Mouse (Mus musculus): ENCODE data around the gene Ccdc28b.

The Ccdc28b gene

GRCm38 (mm10) chr4:129622803-129623535, 778 bp downstream of the Ccdc28b start:
- no peak for DNase-seq

- no peak for DNase-seq
Observed at GRCm38 (mm10) chr4:129622120-129622802, 1.5 kb downstream of the Ccdc28b start.

DNA sequence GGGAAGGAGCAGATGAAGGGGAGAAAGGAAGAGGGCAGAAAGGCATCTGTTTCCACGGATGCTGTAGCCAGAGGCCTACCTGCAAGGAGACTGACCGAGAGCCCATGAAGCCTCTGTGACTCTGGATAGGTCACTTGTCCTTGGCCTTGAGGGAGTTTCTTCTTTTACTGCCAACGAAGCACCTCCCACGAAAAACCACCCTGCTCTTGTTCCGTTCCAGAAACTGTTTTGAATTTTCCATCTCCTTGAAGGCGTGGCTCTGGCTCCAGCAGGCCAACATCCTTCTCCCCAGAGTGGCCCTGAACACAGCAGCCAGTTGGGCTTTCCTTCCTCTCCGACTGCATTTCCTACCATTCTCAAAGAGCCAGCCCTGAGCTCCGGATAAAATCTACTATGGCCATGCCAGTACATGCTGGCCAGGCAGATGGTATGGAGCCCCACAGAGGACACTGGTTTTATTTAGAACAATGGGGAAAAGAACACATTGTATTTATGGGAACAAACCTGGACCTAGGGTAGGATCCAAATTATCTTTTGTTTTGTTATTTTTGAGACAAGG, 2.4 kb downstream of the Ccdc28b start:
- no peak for DNase-seq

GRCm38 (mm10) chr4:129620419-129621282, 3.1 kb downstream of the Ccdc28b start:
- DNase-seq, result no peak

- DNase-seq, result peak; percentile 96
Observed at GRCm38 (mm10) chr4:129618786-129619691, 4.7 kb downstream of the Ccdc28b start, which contains the start of gene Iqcc. Gene Iqcc, minus strand, starts transcription at chr4:129619099.

- DNase-seq, result no peak
Observed at GRCm38 (mm10) chr4:129618031-129618430, 5.7 kb downstream of the Ccdc28b start.

DNA sequence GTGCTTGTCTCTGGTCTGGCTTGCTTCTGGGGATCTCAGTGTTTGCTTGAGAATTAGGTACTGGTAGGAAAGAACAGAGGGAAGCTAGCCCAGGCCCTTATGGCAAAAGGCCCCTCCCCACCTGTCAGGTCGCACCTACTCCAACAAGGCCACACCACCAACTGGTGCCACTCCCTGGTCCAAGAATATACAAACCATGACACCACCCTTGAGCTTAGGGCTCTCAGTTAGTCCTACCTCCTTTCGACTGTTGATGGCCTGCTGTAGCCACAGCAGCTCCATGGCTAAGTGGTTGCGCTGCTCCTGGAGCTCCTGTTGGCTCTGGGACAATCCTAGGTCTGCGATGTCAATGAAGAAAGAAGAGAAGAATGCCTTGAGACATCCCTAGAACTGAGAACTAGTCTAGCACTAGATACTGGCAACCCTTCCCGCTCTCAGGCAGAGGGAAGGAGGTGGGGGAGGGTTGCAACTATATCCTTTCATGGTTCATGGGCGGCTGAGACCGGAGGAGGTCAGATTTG, 6.6 kb downstream of the Ccdc28b start:
- DNase-seq, result no peak

- no peak for DNase-seq
Observed at GRCm38 (mm10) chr4:129616631-129617030, 7.1 kb downstream of the Ccdc28b start.

- no peak for DNase-seq
Observed at GRCm38 (mm10) chr4:129615801-129616290, 7.9 kb downstream of the Ccdc28b start.

DNA sequence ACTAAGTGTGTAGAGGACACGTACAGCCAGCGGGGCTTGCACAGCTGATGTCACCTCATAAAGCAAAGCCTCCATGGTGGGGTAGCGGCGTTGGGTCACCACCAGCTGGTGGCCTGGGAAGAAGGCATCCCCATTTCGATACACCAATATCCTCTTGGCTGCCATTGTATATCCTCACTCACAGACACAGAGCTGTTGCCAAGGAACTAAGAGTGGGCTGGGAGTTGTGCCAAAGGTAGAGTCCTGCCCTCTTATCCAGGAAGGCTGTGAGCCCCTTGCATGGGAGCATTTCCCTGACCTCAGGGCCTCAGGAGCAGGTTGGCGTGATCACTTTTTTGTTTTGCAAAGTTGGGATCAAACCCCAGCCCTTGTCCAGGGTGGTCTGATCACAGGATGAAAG, 9.7 kb downstream of the Ccdc28b start, which contains the start of gene Dcdc2b:
Dcdc2b (minus strand) TSS at position 165 of the 400 bp plus-strand sequence.
- no peak for DNase-seq

DNA sequence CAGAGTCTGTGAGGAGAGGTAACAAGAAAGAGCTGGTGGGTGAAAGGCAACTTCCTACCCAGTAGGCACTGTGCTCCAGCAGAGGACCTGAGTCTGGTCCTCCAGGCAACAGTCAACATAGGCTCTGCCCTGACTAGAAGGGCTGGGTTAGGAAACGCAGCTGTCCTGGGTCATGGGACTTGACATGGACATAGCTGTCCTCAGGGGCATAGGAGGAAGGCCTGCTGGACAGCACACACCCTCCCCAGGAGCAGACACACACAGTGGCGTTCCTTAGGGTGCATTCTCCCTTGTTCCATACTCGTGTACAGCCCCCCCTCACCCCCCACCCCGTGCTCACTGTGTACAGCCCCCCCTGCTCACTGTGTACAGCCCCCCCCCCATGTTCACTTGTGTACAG, 13.3 kb downstream of the Ccdc28b start:
- DNase-seq, result no peak

DNA sequence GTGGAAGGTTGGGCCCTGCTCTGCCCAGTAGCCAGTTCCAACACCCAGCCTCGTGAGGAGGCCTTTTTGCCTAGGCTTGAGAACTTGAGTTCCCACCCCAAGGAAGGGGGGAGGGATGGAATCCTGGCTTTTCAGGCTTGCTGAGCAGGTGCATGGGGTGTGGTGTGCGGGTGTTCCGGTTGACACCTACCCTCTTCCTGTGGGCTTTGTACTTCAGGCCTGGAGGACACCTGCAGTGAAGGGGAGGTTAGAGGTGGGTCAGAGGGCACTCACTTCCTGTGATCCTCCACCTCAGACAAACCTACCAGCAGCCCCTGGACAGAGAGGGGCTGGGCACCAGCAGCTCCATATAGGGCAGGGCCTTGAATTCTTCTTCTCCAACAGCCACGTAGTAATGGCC, 13.7 kb downstream of the Ccdc28b start:
- no peak for DNase-seq

DNA sequence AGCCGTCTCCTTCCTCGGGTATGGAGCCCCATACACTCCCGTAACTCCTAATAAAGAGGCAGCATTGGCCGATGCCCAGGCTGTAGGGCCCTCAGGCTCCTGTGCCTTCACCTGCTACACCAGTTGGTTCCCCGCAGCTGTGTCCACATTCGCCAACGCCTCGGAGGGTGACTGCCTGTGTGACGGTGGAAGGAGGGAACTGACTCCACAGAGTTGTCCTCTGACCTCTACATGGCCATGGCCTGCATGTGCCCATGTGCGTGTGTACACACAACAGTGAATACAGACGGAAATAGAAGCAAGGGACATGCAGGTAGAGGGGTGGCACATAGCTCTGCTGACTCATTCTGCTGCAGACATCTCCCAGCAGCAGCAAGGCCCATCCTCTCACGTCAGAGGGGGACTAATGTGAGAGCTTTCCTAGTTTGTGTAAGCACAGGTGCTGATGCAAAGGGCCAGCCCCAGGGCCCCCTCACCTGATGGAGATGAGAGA, 14.6 kb downstream of the Ccdc28b start:
- no peak for DNase-seq

- peak; percentile 90 for DNase-seq
Observed at GRCm38 (mm10) chr4:129608426-129609025, 15.2 kb downstream of the Ccdc28b start.

- peak; percentile 92 for DNase-seq
Observed at GRCm38 (mm10) chr4:129600233-129601158, 23.3 kb downstream of the Ccdc28b start, which contains the start of the genes Eif3i and Tmem234. Gene Eif3i, minus strand, starts transcription at chr4:129600648. Gene Tmem234, plus strand, starts transcription at chr4:129600668.

DNA sequence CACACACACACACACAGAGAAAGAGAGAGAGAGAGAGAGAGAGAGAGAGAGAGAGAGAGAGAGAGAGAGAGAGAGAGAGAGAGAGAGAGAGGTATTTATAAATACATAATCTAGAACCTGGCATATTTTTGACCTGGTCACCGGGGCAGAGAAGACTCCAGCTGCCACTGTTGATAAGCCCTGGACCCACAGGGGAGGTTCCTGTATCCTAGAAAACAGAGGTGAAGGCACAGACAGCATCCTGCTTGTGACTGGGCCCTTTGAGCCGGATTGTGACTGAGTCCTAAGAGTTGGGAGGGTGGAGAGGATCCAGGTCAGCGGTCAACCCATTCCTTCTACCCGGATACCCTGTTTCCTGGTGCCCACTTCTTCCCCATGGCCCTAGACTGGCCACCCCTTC, 34.9 kb downstream of the Ccdc28b start:
- no peak for DNase-seq

DNA sequence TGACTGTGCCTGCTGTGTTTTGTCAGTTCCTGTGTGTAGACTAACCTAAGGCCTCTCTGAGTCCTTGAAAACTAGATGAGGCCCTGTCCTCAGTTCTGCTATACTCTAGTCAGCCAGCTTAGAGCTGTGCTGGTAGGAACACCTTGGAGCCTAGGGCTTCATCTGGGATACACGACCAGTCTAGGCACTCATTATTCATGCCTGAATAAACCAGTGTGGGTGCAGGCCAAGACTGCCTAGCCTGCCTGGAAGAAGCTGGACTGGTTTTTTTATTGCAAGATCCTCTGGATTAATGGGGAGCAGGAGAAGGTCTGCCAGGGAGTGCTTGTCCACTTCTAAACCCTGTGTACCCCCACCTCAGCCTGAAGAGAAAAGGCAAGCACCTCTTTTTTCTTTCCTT, 36.8 kb downstream of the Ccdc28b start:
- no peak for DNase-seq

DNA sequence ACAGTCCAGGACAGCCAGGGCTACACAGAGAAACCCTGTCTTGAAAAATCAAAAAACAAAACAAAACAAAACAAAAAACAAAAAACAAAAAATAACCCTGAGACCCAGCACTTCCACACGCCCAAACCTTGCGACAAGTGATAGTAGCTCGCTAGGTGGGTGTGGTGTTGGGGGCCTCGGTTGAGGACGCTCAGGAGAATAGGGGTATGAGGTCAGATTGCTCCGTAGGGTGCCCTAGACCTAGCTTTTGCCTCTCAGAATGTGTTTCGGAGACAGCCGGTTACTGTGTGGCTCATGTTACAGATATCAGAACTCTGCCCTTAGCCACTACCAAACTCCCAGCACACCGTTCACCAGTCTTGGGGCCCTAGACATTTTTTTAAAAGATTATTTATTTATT, 38.0 kb downstream of the Ccdc28b start:
- no peak for DNase-seq

GRCm38 (mm10) chr4:129584884-129585608, 38.7 kb downstream of the Ccdc28b start:
- peak; percentile 90 for DNase-seq

Data from embryo, embryonic 11 days (tissue).